Mouse (Mus musculus) large intestine, adult 2 months (tissue): Measurements from ENCODE around the gene Gm28305. TPM values are rescaled to one million over a fixed set of nuclear protein-coding genes. Genes with fewer than 3 reads are reported as not detected.

Experiments
- DNase-seq: peaks from one replicate; pipeline ENCODE4 v3.0.0-alpha.2; 2012; ENCODE audit warnings: low read depth, low spot score
- WGBS: fragments of 180-500 bp; shearing (Covaris S2); methylation state at CpG from one replicate; pipeline ENCODE4 v1.1.7; 2018; 5-methylcytosine and 5-hydroxymethylcytosine counted together
- polyA plus RNA-seq: library from polyadenylated mRNA; depleted of rRNA; stranded (reverse); fragments of >200 nt; gene quantifications from 2 replicates; pipeline ENCODE4 v1.2.3, GENCODE M21; 2012

Gm28305 gene
- polyA plus RNA-seq, 1 experiment: not detected

GRCm38 (mm10) chr9:104064571-104064970, 24.1 kb downstream of the Gm28305 start:
- WGBS: 6% methylated on average over 1 of the region's 1 CpGs
- no peak for DNase-seq

- 72% methylated on average over 4 of the region's 4 CpGs for WGBS
- no peak for DNase-seq
Measured at GRCm38 (mm10) chr9:104070241-104070640, 29.8 kb downstream of the Gm28305 start.

- DNase-seq: no peak
- 57% methylated on average over 8 of the region's 8 CpGs for WGBS
Measured at GRCm38 (mm10) chr9:104070863-104071604, 30.6 kb downstream of the Gm28305 start.

GRCm38 (mm10) chr9:104075808-104076207, 35.3 kb downstream of the Gm28305 start:
- WGBS: 79% methylated on average over 2 of the region's 2 CpGs
- no peak for DNase-seq

GRCm38 (mm10) chr9:104078780-104079179, 38.3 kb downstream of the Gm28305 start:
- no peak for DNase-seq

GRCm38 (mm10) chr9:104079379-104079778, 38.9 kb downstream of the Gm28305 start:
- no peak for DNase-seq
- WGBS: 44% methylated on average over 5 of the region's 5 CpGs

More at GRCm38 (mm10) chr9:104078780-104079179, 38.3 kb downstream of the Gm28305 start:
- 86% methylated on average over 1 of the region's 1 CpGs for WGBS

GRCm38 (mm10) chr9:104080038-104080437, 39.6 kb downstream of the Gm28305 start:
- no peak for DNase-seq
- WGBS: 67% methylated on average over 3 of the region's 3 CpGs

- DNase-seq: no peak
- WGBS: 71% methylated on average over 4 of the region's 4 CpGs
Measured at GRCm38 (mm10) chr9:104085730-104086429, 45.4 kb downstream of the Gm28305 start.

- WGBS: 48% methylated on average over 8 of the region's 8 CpGs
- DNase-seq: no peak
Measured at GRCm38 (mm10) chr9:104088555-104088954, 48.1 kb downstream of the Gm28305 start.

- no peak for DNase-seq
- 97% methylated on average over 5 of the region's 5 CpGs for WGBS
Measured at GRCm38 (mm10) chr9:104092945-104093344, 52.5 kb downstream of the Gm28305 start.

- 50% methylated on average over 5 of the region's 5 CpGs for WGBS
- DNase-seq: no peak
Measured at GRCm38 (mm10) chr9:104098256-104098655, 57.8 kb downstream of the Gm28305 start.

- WGBS: 90% methylated on average over 11 of the region's 11 CpGs
- no peak for DNase-seq
Measured at GRCm38 (mm10) chr9:104099060-104099459, 58.6 kb downstream of the Gm28305 start.

- no peak for DNase-seq
- 63% methylated on average over 7 of the region's 7 CpGs for WGBS
Measured at GRCm38 (mm10) chr9:104100822-104101221, 60.4 kb downstream of the Gm28305 start.

GRCm38 (mm10) chr9:104101458-104101857, 61.0 kb downstream of the Gm28305 start:
- no peak for DNase-seq
- WGBS: 69% methylated on average over 3 of the region's 3 CpGs

- DNase-seq: no peak
- WGBS: 51% methylated on average over 6 of the region's 6 CpGs
Measured at GRCm38 (mm10) chr9:104102301-104102700, 61.8 kb downstream of the Gm28305 start.

GRCm38 (mm10) chr9:104102901-104103300, 62.4 kb downstream of the Gm28305 start:
- 69% methylated on average over 2 of the region's 2 CpGs for WGBS

GRCm38 (mm10) chr9:104104986-104105385, 64.5 kb downstream of the Gm28305 start:
- 91% methylated on average over 2 of the region's 2 CpGs for WGBS
- no peak for DNase-seq

More at GRCm38 (mm10) chr9:104102901-104103300, 62.4 kb downstream of the Gm28305 start:
- DNase-seq: no peak

GRCm38 (mm10) chr9:104106930-104107329, 66.5 kb downstream of the Gm28305 start:
- no peak for DNase-seq
- whole genome bisulfite sequencing: 73% methylated on average over 9 of the region's 9 CpGs

GRCm38 (mm10) chr9:104107482-104107881, 67.0 kb downstream of the Gm28305 start:
- DNase-seq: no peak
- 52% methylated on average over 6 of the region's 6 CpGs for WGBS

GRCm38 (mm10) chr9:104108571-104109143, 68.2 kb downstream of the Gm28305 start:
- no peak for DNase-seq
- 79% methylated on average over 2 of the region's 2 CpGs for WGBS

GRCm38 (mm10) chr9:104109151-104109550, 68.7 kb downstream of the Gm28305 start:
- 94% methylated on average over 5 of the region's 5 CpGs for WGBS
- no peak for DNase-seq
